Mouse (Mus musculus) megakaryocyte-erythroid progenitor cell, adult 5-6 weeks (primary cell): Measurements from ENCODE around the gene Atp8a2. TPM values are rescaled to one million over a fixed set of nuclear protein-coding genes. Genes with fewer than 3 reads are reported as not detected.

ENCODE experiments used
- ATAC-seq: replicated peaks from 2 replicates; pipeline ENCODE4 v1.8.0; 2016; ENCODE audit warnings: mild to moderate bottlenecking, inconsistent platforms; ENCODE audit not compliant: severe bottlenecking, poor library complexity, low FRiP score, low TSS enrichment
- total RNA-seq, 2 experiments: library from RNA; stranded (forward) in 1 of 2; stranded (reverse) in 1 of 2; fragments of 200-1000, 215-1000 nt in 1 of 2; fragments of >200 nt in 1 of 2; fragmentation: Nextera tagmentation in 1 of 2; gene quantifications; 2 replicates each; pipeline ENCODE4 v1.2.3; 2014 to 2017

Atp8a2 gene
- total RNA-seq, 2 experiments from 2014 or later, result 3.3 TPM; not detected in 1

- peak; percentile 19; the same call in 1 of the 2 replicates for ATAC-seq
Observed at GRCm38 (mm10) chr14:59598260-59598627, 598.7 kb downstream of the Atp8a2 start.

- peak; percentile 89 for ATAC-seq
Observed at GRCm38 (mm10) chr14:59597398-59598259, 599.4 kb downstream of the Atp8a2 start, which contains the start of gene Cdadc1. Gene Cdadc1 (minus strand): TSS chr14:59597959.

GRCm38 (mm10) chr14:59594988-59595387 is 602.0 kb downstream of the Atp8a2 start:
- ATAC-seq, result no peak

GRCm38 (mm10) chr14:59592593-59592992 is 604.4 kb downstream of the Atp8a2 start:
- no peak for ATAC-seq

GRCm38 (mm10) chr14:59591901-59592300 is 605.1 kb downstream of the Atp8a2 start:
- no peak for ATAC-seq

GRCm38 (mm10) chr14:59590614-59591013 is 606.4 kb downstream of the Atp8a2 start:
- peak; percentile 67 for ATAC-seq

Other genes with a start within 250 kb of the Atp8a2 start
- gene Nupl1, start 54.3 kb upstream of the Atp8a2 start, total RNA-seq (2014; fragmentation: Nextera tagmentation), result not detected in 2 replicates
- 0.38 TPM in 1 of 2 replicates, not detected in the other for gene Nupl1, start 54.3 kb upstream of the Atp8a2 start, total RNA-seq (2017)
- 76.3 and 83.0 TPM in 2 replicates for gene Gm49336, start 54.3 kb upstream of the Atp8a2 start, total RNA-seq (2014; fragmentation: Nextera tagmentation)
- gene Gm49336, start 54.3 kb upstream of the Atp8a2 start, total RNA-seq (2017), result 95.0 and 143 TPM in 2 replicates
- 17.1 and 22.6 TPM in 2 replicates for gene Mtmr6, start 68.0 kb upstream of the Atp8a2 start, total RNA-seq (2014; fragmentation: Nextera tagmentation)
- 43.1 and 45.5 TPM in 2 replicates for gene Mtmr6, start 68.0 kb upstream of the Atp8a2 start, total RNA-seq (2017)
- not detected in 2 replicates for gene Amer2, start 176.1 kb upstream of the Atp8a2 start, total RNA-seq (2014; fragmentation: Nextera tagmentation)
- gene Amer2, start 176.1 kb upstream of the Atp8a2 start, total RNA-seq (2017), result 0.09 TPM in 1 of 2 replicates, not detected in the other